10 mouse cellular contexts compared by ENCODE assay signal in the genomic region with DNA sequence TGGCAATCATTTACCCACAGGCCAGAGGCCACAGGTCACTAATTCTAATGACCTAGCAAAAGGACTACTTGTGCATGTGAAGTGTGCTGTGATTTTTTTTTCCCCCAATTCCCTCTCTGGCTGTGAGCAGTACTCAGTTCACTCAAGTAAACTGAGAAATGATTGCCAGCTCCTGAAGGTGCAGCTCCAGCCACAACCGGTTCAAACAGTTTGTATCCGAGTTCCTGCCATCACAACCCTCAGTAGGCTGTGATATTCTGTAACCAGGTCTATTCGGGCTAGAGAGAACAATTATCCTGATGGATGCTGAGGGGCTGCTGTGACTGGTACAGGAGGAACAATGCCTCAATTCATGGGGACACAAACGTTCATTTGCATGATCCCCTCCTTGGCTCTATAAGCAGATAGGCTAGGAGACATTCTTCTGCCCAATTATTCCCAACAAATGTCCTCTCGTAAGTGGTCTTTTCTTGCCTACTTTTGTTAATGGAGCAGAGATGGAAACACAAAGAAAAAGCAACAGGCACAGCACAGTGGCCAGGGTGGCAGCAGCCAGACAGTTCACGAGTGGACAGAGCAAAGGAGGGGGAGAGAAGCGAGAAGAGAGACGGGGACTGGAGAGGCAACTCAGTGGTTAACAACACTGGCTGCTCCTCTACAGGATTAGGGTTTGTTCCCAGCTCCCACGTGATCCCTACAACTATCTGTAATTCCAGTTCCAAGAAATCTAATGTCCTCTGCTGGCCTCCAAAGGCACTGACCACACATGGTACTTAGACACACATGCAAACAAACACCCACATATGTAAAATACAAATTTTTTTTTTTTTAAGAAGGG. TPM values are rescaled to one million over a fixed set of nuclear protein-coding genes. Genes with fewer than 3 reads are reported as not detected.
DNase-seq lines count a peak whose midpoint lies in the region; ATAC-seq lines count a peak whose summit lies in the region.
"Had no signal": no experiment of that assay in that cellular context is flagged by ENCODE, and none has a peak within 500 bp of the region (broad histone marks: within the 10 kb centered on the region; RNA-seq: fewer than 3 reads in every experiment).

No protein-coding gene starts in this region.

- H3K27ac ChIP-seq in forebrain, embryonic 13.5 days = peak overlapping the region; percentile 68
- H3K27ac ChIP-seq in kidney, embryonic 14.5 days (ENCODE audit: low read depth, low read length) = 0 out of 2 replicates have a peak overlapping the region, but pooled peaks have one; percentile 24
- H3K27ac ChIP-seq in midbrain, embryonic 14.5 days (replicated peaks; ENCODE audit: low read depth, low read length) = no peak overlapping the region; the same call in 1 of the 2 replicates
- no peak overlapping the region for H3K27ac ChIP-seq in intestine, embryonic 16.5 days (ENCODE audit: low read length)
- H3K27ac ChIP-seq: limb, embryonic 12.5 days had no signal

- H3K4me2 ChIP-seq in forebrain, embryonic 13.5 days = peak overlapping the region; percentile 33
- no peak overlapping the region for H3K4me2 ChIP-seq in kidney, embryonic 14.5 days (replicated peaks; ENCODE audit: low read depth, low read length)
- H3K4me2 ChIP-seq in midbrain, embryonic 14.5 days (ENCODE audit: low read length) = no peak overlapping the region
- no peak overlapping the region for H3K4me2 ChIP-seq in intestine, embryonic 16.5 days (ENCODE audit: low read depth, low read length)
- H3K4me2 ChIP-seq: limb, embryonic 12.5 days had no signal

- peaks cover 20% of the 10 kb centered on the region for H3K4me1 ChIP-seq in forebrain, embryonic 13.5 days
- no peaks in the 10 kb centered on the region for H3K4me1 ChIP-seq in kidney, embryonic 14.5 days (ENCODE audit: control insufficient read depth, insufficient read depth, low read length)
- no peaks in the 10 kb centered on the region for H3K4me1 ChIP-seq in midbrain, embryonic 14.5 days (ENCODE audit: control insufficient read depth, insufficient read depth, low read length)
- peaks cover 13% of the 10 kb centered on the region; the same call in 1 of the 2 replicates for H3K4me1 ChIP-seq in intestine, embryonic 16.5 days (ENCODE audit: control insufficient read depth, insufficient read depth, low read length)
- H3K4me1 ChIP-seq: limb, embryonic 12.5 days had no signal

- no peaks in the 10 kb centered on the region for H3K9me3 ChIP-seq in forebrain, embryonic 13.5 days (replicated peaks)
- H3K9me3 ChIP-seq in kidney, embryonic 14.5 days (ENCODE audit: control insufficient read depth, low read length) = no peaks in the 10 kb centered on the region
- H3K9me3 ChIP-seq in midbrain, embryonic 14.5 days (ENCODE audit: control insufficient read depth, low read length) = no peaks in the 10 kb centered on the region
- H3K9me3 ChIP-seq in intestine, embryonic 16.5 days (ENCODE audit: control insufficient read depth, low read length) = no peaks in the 10 kb centered on the region
- H3K9me3 ChIP-seq: limb, embryonic 12.5 days had no signal

- no peak overlapping the region for H3K9ac ChIP-seq in forebrain, embryonic 13.5 days
- H3K9ac ChIP-seq in kidney, embryonic 14.5 days (ENCODE audit: low read depth, low read length) = no peak overlapping the region
- H3K9ac ChIP-seq in midbrain, embryonic 14.5 days (replicated peaks; ENCODE audit: low read length) = no peak overlapping the region
- no peak overlapping the region for H3K9ac ChIP-seq in intestine, embryonic 16.5 days (ENCODE audit: low read depth, low read length)
- H3K9ac ChIP-seq: limb, embryonic 12.5 days had no signal

- peak; percentile 76 for ATAC-seq in forebrain, embryonic 13.5 days
- peak; percentile 41; the same call in 1 of the 2 replicates for ATAC-seq in kidney, embryonic 14.5 days (ENCODE audit: low FRiP score, low TSS enrichment)
- ATAC-seq in midbrain, embryonic 14.5 days (ENCODE audit: low FRiP score, low TSS enrichment) = peak; percentile 60; the same call in 1 of the 2 replicates
- ATAC-seq in intestine, embryonic 16.5 days = no peak
- ATAC-seq: Patski had no signal

- no peak overlapping the region for H3K4me3 ChIP-seq in forebrain, embryonic 13.5 days
- H3K4me3 ChIP-seq in kidney, embryonic 14.5 days (ENCODE audit: low read length) = no peak overlapping the region
- H3K4me3 ChIP-seq in midbrain, embryonic 14.5 days (replicated peaks; ENCODE audit: low read depth, low read length) = no peak overlapping the region
- no peak overlapping the region for H3K4me3 ChIP-seq in intestine, embryonic 16.5 days (ENCODE audit: low read length)
- H3K4me3 ChIP-seq: limb, embryonic 12.5 days had no signal

- peak; percentile 23 for DNase-seq in embryo, embryonic 10 days (ENCODE audit: low spot score)
- DNase-seq in embryo, embryonic 9.5 days (ENCODE audit: extremely low spot score) = no peak
- peak; percentile 39 for DNase-seq in midbrain, embryonic 14.5 days
- no peak for DNase-seq in urinary bladder, postnatal 25 days (ENCODE audit: low spot score)
- DNase-seq in gastrocnemius, postnatal 4 days (ENCODE audit: low spot score in 2 of 2) = no peak

- H3K27me3 ChIP-seq in forebrain, embryonic 13.5 days = no peaks in the 10 kb centered on the region
- no peaks in the 10 kb centered on the region for H3K27me3 ChIP-seq in kidney, embryonic 14.5 days (ENCODE audit: control insufficient read depth, insufficient read depth, low read length)
- H3K27me3 ChIP-seq in midbrain, embryonic 14.5 days (ENCODE audit: control insufficient read depth, insufficient read depth, low read length) = no peaks in the 10 kb centered on the region
- no peaks in the 10 kb centered on the region for H3K27me3 ChIP-seq in intestine, embryonic 16.5 days (replicated peaks; ENCODE audit: control insufficient read depth, insufficient read depth, low read length)
- H3K27me3 ChIP-seq: limb, embryonic 12.5 days; Patski had no signal

- H3K36me3 ChIP-seq in forebrain, embryonic 13.5 days (ENCODE audit: poor library complexity, severe bottlenecking) = peaks cover 21% of the 10 kb centered on the region
- H3K36me3 ChIP-seq in kidney, embryonic 14.5 days (ENCODE audit: control insufficient read depth, insufficient read depth, low read length) = peaks cover 11% of the 10 kb centered on the region
- H3K36me3 ChIP-seq in midbrain, embryonic 14.5 days (ENCODE audit: control insufficient read depth, insufficient read depth, low read length) = peaks cover 15% of the 10 kb centered on the region
- 0 out of 2 replicates have a peak, but pooled peaks cover 3% of the 10 kb centered on the region for H3K36me3 ChIP-seq in intestine, embryonic 16.5 days (ENCODE audit: control insufficient read depth, insufficient read depth, low read length)

- 4% methylated on average over 9 of the region's 9 CpGs for WGBS in forebrain, embryonic 13.5 days
- WGBS in kidney, embryonic 14.5 days = 59% methylated on average over 9 of the region's 9 CpGs
- WGBS in midbrain, embryonic 14.5 days = 19% methylated on average over 9 of the region's 9 CpGs
- WGBS in intestine, embryonic 16.5 days = 57% methylated on average over 9 of the region's 9 CpGs

RNA-seq across cellular contexts. Expression of gene Dcps, which starts 8.8 kb away (rescaled TPM):
- polyA plus RNA-seq in forebrain, embryonic 13.5 days (2015; fragmentation: Nextera tagmentation; extraction: Ambion mirVana) = 94.4 and 100 TPM in 2 replicates
- polyA plus RNA-seq in kidney, embryonic 14.5 days (2014; fragmentation: Nextera tagmentation; extraction: Ambion mirVana) = 93.1 and 99.9 TPM in 2 replicates
- polyA plus RNA-seq in midbrain, embryonic 14.5 days (2014; fragmentation: Nextera tagmentation; extraction: Ambion mirVana) = 74.6 and 81.0 TPM in 2 replicates
- polyA plus RNA-seq in intestine, embryonic 16.5 days (2015; fragmentation: Nextera tagmentation; extraction: Ambion mirVana) = 73.5 and 88.2 TPM in 2 replicates
- total RNA-seq in gastrocnemius, postnatal 4 days (2021) = 10 to 100 TPM; 17.6 to 21.1 TPM

RNA-seq across cellular contexts. Expression of gene Srpr, which starts 33.0 kb away (rescaled TPM):
- 57.6 and 66.5 TPM in 2 replicates for polyA plus RNA-seq in forebrain, embryonic 13.5 days (2015; fragmentation: Nextera tagmentation; extraction: Ambion mirVana)
- polyA plus RNA-seq in kidney, embryonic 14.5 days (2014; fragmentation: Nextera tagmentation; extraction: Ambion mirVana) = 89.1 and 125 TPM in 2 replicates
- polyA plus RNA-seq in midbrain, embryonic 14.5 days (2014; fragmentation: Nextera tagmentation; extraction: Ambion mirVana) = 49.0 and 72.5 TPM in 2 replicates
- polyA plus RNA-seq in intestine, embryonic 16.5 days (2015; fragmentation: Nextera tagmentation; extraction: Ambion mirVana) = 115 and 119 TPM in 2 replicates
- 100 to 1,000 TPM; 113 to 118 TPM for total RNA-seq in gastrocnemius, postnatal 4 days (2021)

RNA-seq across cellular contexts. Expression of gene Tirap, which starts 33.1 kb away (rescaled TPM):
- 6.1 and 7.8 TPM in 2 replicates for polyA plus RNA-seq in forebrain, embryonic 13.5 days (2015; fragmentation: Nextera tagmentation; extraction: Ambion mirVana)
- 10.1 and 12.5 TPM in 2 replicates for polyA plus RNA-seq in kidney, embryonic 14.5 days (2014; fragmentation: Nextera tagmentation; extraction: Ambion mirVana)
- 4.0 and 6.3 TPM in 2 replicates for polyA plus RNA-seq in midbrain, embryonic 14.5 days (2014; fragmentation: Nextera tagmentation; extraction: Ambion mirVana)
- polyA plus RNA-seq in intestine, embryonic 16.5 days (2015; fragmentation: Nextera tagmentation; extraction: Ambion mirVana) = 12.4 and 13.4 TPM in 2 replicates
- total RNA-seq in gastrocnemius, postnatal 4 days (2021) = 10 to 100 TPM; 11.0 to 11.6 TPM

RNA-seq across cellular contexts. Expression of gene Foxred1, which starts 43.8 kb away (rescaled TPM):
- 42.1 and 46.9 TPM in 2 replicates for polyA plus RNA-seq in forebrain, embryonic 13.5 days (2015; fragmentation: Nextera tagmentation; extraction: Ambion mirVana)
- polyA plus RNA-seq in kidney, embryonic 14.5 days (2014; fragmentation: Nextera tagmentation; extraction: Ambion mirVana) = 32.5 and 41.7 TPM in 2 replicates
- 32.9 and 40.6 TPM in 2 replicates for polyA plus RNA-seq in midbrain, embryonic 14.5 days (2014; fragmentation: Nextera tagmentation; extraction: Ambion mirVana)
- polyA plus RNA-seq in intestine, embryonic 16.5 days (2015; fragmentation: Nextera tagmentation; extraction: Ambion mirVana) = 41.7 and 46.3 TPM in 2 replicates
- 10 to 100 TPM; 33.9 to 39.8 TPM for total RNA-seq in gastrocnemius, postnatal 4 days (2021)

RNA-seq across cellular contexts. Expression of gene St3gal4, which starts 47.9 kb away (rescaled TPM):
- 10.3 and 10.8 TPM in 2 replicates for polyA plus RNA-seq in forebrain, embryonic 13.5 days (2015; fragmentation: Nextera tagmentation; extraction: Ambion mirVana)
- polyA plus RNA-seq in kidney, embryonic 14.5 days (2014; fragmentation: Nextera tagmentation; extraction: Ambion mirVana) = 14.2 and 19.1 TPM in 2 replicates
- polyA plus RNA-seq in midbrain, embryonic 14.5 days (2014; fragmentation: Nextera tagmentation; extraction: Ambion mirVana) = 11.1 and 12.5 TPM in 2 replicates
- polyA plus RNA-seq in intestine, embryonic 16.5 days (2015; fragmentation: Nextera tagmentation; extraction: Ambion mirVana) = 250 and 291 TPM in 2 replicates
- total RNA-seq in gastrocnemius, postnatal 4 days (2021) = 10 to 100 TPM; 20.1 to 22.6 TPM

Comparison
In these comparisons a context has a peak if more than half of its experiments do, and no peak if none do; other contexts are left out.
1. DNase-seq: peak in embryo, embryonic 10 days (single experiment) and midbrain, embryonic 14.5 days (single experiment); none in embryo, embryonic 9.5 days (single experiment), urinary bladder, postnatal 25 days (single experiment) and gastrocnemius, postnatal 4 days (0 of 2).
2. H3K27ac ChIP-seq: peak in forebrain, embryonic 13.5 days (single experiment) and kidney, embryonic 14.5 days (single experiment); none in midbrain, embryonic 14.5 days (single experiment) and intestine, embryonic 16.5 days (single experiment).